Mouse (Mus musculus): Measurements from ENCODE around the gene Rgs7. TPM values are rescaled to one million over a fixed set of nuclear protein-coding genes. Genes with fewer than 3 reads are reported as not detected.

Rgs7 gene
- polyA plus RNA-seq, 1 experiment from 2014 or later: 0.33 TPM

DNA sequence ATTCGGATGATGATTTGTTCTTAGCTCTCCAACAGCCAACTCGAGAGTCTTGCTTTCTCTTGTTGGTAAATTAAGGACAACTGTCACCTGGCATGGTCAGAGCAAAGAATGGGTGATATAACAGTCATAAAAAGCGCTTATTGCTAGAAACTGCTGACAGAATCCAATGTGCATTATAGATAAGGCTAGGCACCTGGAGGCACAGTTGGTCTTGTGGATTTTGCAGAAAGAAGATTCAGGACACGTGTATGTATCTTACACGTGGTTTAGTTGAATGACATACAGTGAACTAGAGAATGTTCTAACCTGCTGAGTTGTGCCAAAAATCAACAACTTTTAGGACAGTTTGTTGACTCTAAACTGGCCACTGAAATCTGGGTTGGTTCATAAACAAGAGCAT, 386.9 kb downstream of the Rgs7 start:
- no peak overlapping the region for H3K27ac ChIP-seq (replicated peaks; ENCODE audit: low read depth, low read length)
- no peak for ATAC-seq (ENCODE audit: insufficient number of reproducible peaks, low FRiP score, low TSS enrichment, low read depth)
- WGBS: 89% methylated on average over 5 of the region's 5 CpGs

DNA sequence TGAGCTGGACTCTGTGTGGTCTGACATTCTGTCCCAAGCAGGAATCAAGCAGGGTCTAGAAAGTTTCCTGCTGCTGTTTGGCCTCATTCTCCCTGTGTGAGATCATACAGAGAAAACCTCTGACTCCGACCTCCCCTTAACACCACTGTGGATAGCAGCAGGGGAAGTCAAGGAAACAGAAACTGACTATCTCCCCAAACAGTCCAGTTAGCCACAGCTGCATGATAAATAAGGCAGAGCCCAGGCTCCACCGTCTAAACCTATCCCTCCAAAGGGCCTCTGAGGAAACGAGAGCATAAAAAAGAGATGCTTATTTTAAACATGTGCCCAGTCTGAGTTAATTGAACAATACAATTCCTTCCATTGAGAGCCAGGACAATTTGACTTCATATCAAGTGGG, 395.3 kb downstream of the Rgs7 start:
- H3K4me3 ChIP-seq (ENCODE audit: low read depth, low read length): no peak overlapping the region
- no peaks in the 10 kb centered on the region for H3K36me3 ChIP-seq (ENCODE audit: control insufficient read depth, insufficient read depth, low read length)
- no peaks in the 10 kb centered on the region for H3K27me3 ChIP-seq (ENCODE audit: control insufficient read depth, insufficient read depth, low read length)
- no peak overlapping the region for H3K9ac ChIP-seq (ENCODE audit: low read length)
- H3K27ac ChIP-seq (replicated peaks; ENCODE audit: low read depth, low read length): no peak overlapping the region
- H3K4me2 ChIP-seq (ENCODE audit: low read depth, severe bottlenecking): no peak overlapping the region
- no peaks in the 10 kb centered on the region for H3K4me1 ChIP-seq (ENCODE audit: control insufficient read depth, insufficient read depth, low read length)
- DNase-seq (ENCODE audit: low spot score) (no peak), ATAC-seq (ENCODE audit: insufficient number of reproducible peaks, low FRiP score, low TSS enrichment, low read depth) (no peak)
- no peaks in the 10 kb centered on the region for H3K9me3 ChIP-seq (ENCODE audit: control insufficient read depth, low read length)
- WGBS: 71% methylated on average over 3 of the region's 3 CpGs

More for the DNA sequence above, 386.9 kb downstream of the Rgs7 start:
- Histone ChIP-seq H3K9ac (ENCODE audit: low read length) (no peak overlapping the region), H3K9me3 (ENCODE audit: control insufficient read depth, low read length) (no peaks in the 10 kb centered on the region), H3K4me2 (ENCODE audit: low read depth, severe bottlenecking) (no peak overlapping the region), H3K27me3 (ENCODE audit: control insufficient read depth, insufficient read depth, low read length) (no peaks in the 10 kb centered on the region), H3K36me3 (ENCODE audit: control insufficient read depth, insufficient read depth, low read length) (no peaks in the 10 kb centered on the region), H3K4me1 (ENCODE audit: control insufficient read depth, insufficient read depth, low read length) (no peaks in the 10 kb centered on the region), H3K4me3 (ENCODE audit: low read depth, low read length) (no peak overlapping the region)
- no peak for DNase-seq (ENCODE audit: low spot score)

DNA sequence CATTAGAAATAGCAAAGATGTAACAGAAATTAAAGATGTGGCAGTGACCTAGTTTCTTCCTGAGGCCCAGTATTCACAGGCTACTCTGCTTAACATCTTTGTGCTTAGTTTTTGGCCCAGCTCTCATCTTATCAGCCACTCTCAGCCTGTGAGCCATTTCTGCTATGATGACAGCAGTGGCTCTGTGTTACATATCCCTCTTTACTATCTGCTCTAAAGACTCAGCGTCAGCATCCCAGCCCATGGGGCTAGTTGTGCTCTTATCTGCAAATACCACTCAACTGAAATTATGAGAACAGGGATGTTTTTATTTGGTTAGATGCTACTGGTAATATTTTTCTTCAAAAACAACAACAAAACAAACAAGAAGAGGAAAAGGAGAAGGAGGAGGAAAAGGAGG, 410.2 kb downstream of the Rgs7 start:
- no peaks in the 10 kb centered on the region for H3K4me1 ChIP-seq (ENCODE audit: control insufficient read depth, insufficient read depth, low read length)
- H3K27ac ChIP-seq (replicated peaks; ENCODE audit: low read depth, low read length): no peak overlapping the region
- no peaks in the 10 kb centered on the region for H3K27me3 ChIP-seq (ENCODE audit: control insufficient read depth, insufficient read depth, low read length)
- no peak overlapping the region for H3K9ac ChIP-seq (ENCODE audit: low read length)
- no peak overlapping the region for H3K4me3 ChIP-seq (ENCODE audit: low read depth, low read length)
- H3K9me3 ChIP-seq (ENCODE audit: control insufficient read depth, low read length): no peaks in the 10 kb centered on the region
- no peaks in the 10 kb centered on the region for H3K36me3 ChIP-seq (ENCODE audit: control insufficient read depth, insufficient read depth, low read length)
- ATAC-seq (ENCODE audit: insufficient number of reproducible peaks, low FRiP score, low TSS enrichment, low read depth) (no peak), DNase-seq (ENCODE audit: low spot score) (no peak)
- 88% methylated on average over 1 of the region's 1 CpGs for WGBS
- H3K4me2 ChIP-seq (ENCODE audit: low read depth, severe bottlenecking): no peak overlapping the region

GRCm38 (mm10) chr1:175079819-175080608, 412.3 kb downstream of the Rgs7 start:
- Histone ChIP-seq H3K4me2 (ENCODE audit: low read depth, severe bottlenecking) (no peak overlapping the region), H3K4me1 (ENCODE audit: control insufficient read depth, insufficient read depth, low read length) (no peaks in the 10 kb centered on the region), H3K36me3 (ENCODE audit: control insufficient read depth, insufficient read depth, low read length) (no peaks in the 10 kb centered on the region), H3K27ac (replicated peaks; ENCODE audit: low read depth, low read length) (no peak overlapping the region), H3K4me3 (ENCODE audit: low read depth, low read length) (no peak overlapping the region), H3K27me3 (ENCODE audit: control insufficient read depth, insufficient read depth, low read length) (no peaks in the 10 kb centered on the region), H3K9me3 (ENCODE audit: control insufficient read depth, low read length) (no peaks in the 10 kb centered on the region), H3K9ac (ENCODE audit: low read length) (no peak overlapping the region)
- ATAC-seq (ENCODE audit: insufficient number of reproducible peaks, low FRiP score, low TSS enrichment, low read depth) (no peak), DNase-seq (ENCODE audit: low spot score) (peak; percentile 45)
- WGBS: 50% methylated on average over 4 of the region's 4 CpGs

- H3K4me3 ChIP-seq (ENCODE audit: low read depth, low read length): no peak overlapping the region
- no peak for DNase-seq (ENCODE audit: low spot score)
- no peak overlapping the region for H3K4me2 ChIP-seq (ENCODE audit: low read depth, severe bottlenecking)
- no peak overlapping the region for H3K9ac ChIP-seq (ENCODE audit: low read length)
- no peaks in the 10 kb centered on the region for H3K27me3 ChIP-seq (ENCODE audit: control insufficient read depth, insufficient read depth, low read length)
- ATAC-seq (ENCODE audit: insufficient number of reproducible peaks, low FRiP score, low TSS enrichment, low read depth): no peak
- no peaks in the 10 kb centered on the region for H3K9me3 ChIP-seq (ENCODE audit: control insufficient read depth, low read length)
- H3K36me3 ChIP-seq (ENCODE audit: control insufficient read depth, insufficient read depth, low read length): no peaks in the 10 kb centered on the region
- H3K27ac ChIP-seq (replicated peaks; ENCODE audit: low read depth, low read length): no peak overlapping the region
- H3K4me1 ChIP-seq (ENCODE audit: control insufficient read depth, insufficient read depth, low read length): no peaks in the 10 kb centered on the region
- WGBS: 95% methylated on average over 1 of the region's 1 CpGs
Measured at GRCm38 (mm10) chr1:175073500-175074232, 418.6 kb downstream of the Rgs7 start.

- Histone ChIP-seq H3K4me3 (ENCODE audit: low read depth, low read length) (no peak overlapping the region), H3K27ac (replicated peaks; ENCODE audit: low read depth, low read length) (no peak overlapping the region), H3K9ac (ENCODE audit: low read length) (no peak overlapping the region), H3K4me1 (ENCODE audit: control insufficient read depth, insufficient read depth, low read length) (no peaks in the 10 kb centered on the region), H3K36me3 (ENCODE audit: control insufficient read depth, insufficient read depth, low read length) (no peaks in the 10 kb centered on the region), H3K4me2 (ENCODE audit: low read depth, severe bottlenecking) (no peak overlapping the region), H3K9me3 (ENCODE audit: control insufficient read depth, low read length) (no peaks in the 10 kb centered on the region), H3K27me3 (ENCODE audit: control insufficient read depth, insufficient read depth, low read length) (no peaks in the 10 kb centered on the region)
- ATAC-seq (ENCODE audit: insufficient number of reproducible peaks, low FRiP score, low TSS enrichment, low read depth): no peak
- WGBS: 83% methylated on average over 4 of the region's 4 CpGs
- DNase-seq (ENCODE audit: low spot score): no peak
Measured at GRCm38 (mm10) chr1:175069758-175070290, 422.5 kb downstream of the Rgs7 start.

DNA sequence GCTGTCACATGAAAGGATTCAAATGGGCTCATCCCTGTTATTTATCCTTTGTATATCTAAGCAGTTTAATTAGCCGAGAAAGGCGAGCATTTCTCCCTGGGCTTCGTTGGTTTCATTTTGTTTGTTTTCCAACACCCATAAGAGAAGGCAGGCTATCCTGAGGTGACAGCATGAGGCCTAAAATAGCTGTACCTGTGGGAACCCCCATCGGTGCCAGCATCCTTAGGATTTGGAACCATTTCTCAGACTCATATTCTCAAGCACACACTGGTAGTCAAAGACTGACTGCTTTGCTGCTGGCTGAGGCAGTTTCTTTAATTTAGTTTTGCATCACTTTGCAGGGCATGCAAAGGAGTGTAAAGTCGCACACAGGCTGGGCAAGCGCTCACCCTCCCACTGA, 443.2 kb downstream of the Rgs7 start:
- H3K9ac ChIP-seq (ENCODE audit: low read length): no peak overlapping the region
- H3K27ac ChIP-seq (replicated peaks; ENCODE audit: low read depth, low read length): no peak overlapping the region
- no peak for DNase-seq (ENCODE audit: low spot score)
- no peaks in the 10 kb centered on the region for H3K36me3 ChIP-seq (ENCODE audit: control insufficient read depth, insufficient read depth, low read length)
- H3K27me3 ChIP-seq (ENCODE audit: control insufficient read depth, insufficient read depth, low read length): no peaks in the 10 kb centered on the region
- H3K4me2 ChIP-seq (ENCODE audit: low read depth, severe bottlenecking): no peak overlapping the region
- no peaks in the 10 kb centered on the region for H3K9me3 ChIP-seq (ENCODE audit: control insufficient read depth, low read length)
- 89% methylated on average over 6 of the region's 6 CpGs for WGBS
- ATAC-seq (ENCODE audit: insufficient number of reproducible peaks, low FRiP score, low TSS enrichment, low read depth): no peak
- H3K4me3 ChIP-seq (ENCODE audit: low read depth, low read length): no peak overlapping the region
- no peaks in the 10 kb centered on the region for H3K4me1 ChIP-seq (ENCODE audit: control insufficient read depth, insufficient read depth, low read length)

DNA sequence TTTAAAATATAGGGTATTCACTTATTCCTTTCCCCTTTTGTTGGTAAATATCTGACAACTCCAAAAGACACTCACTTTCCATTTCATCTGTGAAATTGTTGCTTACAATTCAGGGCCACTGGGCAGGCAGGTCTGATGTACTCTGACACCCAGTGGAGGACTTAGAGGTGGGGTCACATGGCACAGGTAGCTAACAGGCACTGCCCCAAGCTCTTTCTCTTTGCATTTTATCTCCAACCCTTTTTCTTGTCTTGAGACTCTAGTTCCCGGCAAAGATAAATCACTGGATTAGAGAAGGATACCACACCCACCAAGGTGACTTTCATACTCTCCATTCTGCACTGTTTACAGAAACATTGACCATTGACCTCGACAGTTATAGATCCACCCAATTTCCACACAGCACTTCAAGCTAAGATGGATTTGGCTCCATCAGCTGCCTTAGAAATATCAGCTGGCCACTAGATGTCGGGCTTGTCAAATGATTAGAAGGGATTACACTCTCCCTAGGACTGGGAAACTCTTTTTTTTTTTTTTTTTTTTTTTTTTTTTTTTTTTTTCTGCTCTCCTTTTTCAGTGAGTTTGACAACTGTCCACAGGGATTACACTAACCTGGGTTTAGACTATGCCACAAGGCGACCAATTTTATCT, 451.0 kb downstream of the Rgs7 start:
- no peak overlapping the region for H3K27ac ChIP-seq (replicated peaks; ENCODE audit: low read depth, low read length)
- H3K4me3 ChIP-seq (ENCODE audit: low read depth, low read length): no peak overlapping the region
- H3K9me3 ChIP-seq (ENCODE audit: control insufficient read depth, low read length): no peaks in the 10 kb centered on the region
- H3K9ac ChIP-seq (ENCODE audit: low read length): no peak overlapping the region
- ATAC-seq (ENCODE audit: insufficient number of reproducible peaks, low FRiP score, low TSS enrichment, low read depth): peak; percentile 47; the same call in 1 of the 2 replicates
- no peak overlapping the region for H3K4me2 ChIP-seq (ENCODE audit: low read depth, severe bottlenecking)
- no peaks in the 10 kb centered on the region for H3K27me3 ChIP-seq (ENCODE audit: control insufficient read depth, insufficient read depth, low read length)
- H3K4me1 ChIP-seq (ENCODE audit: control insufficient read depth, insufficient read depth, low read length): no peaks in the 10 kb centered on the region
- 67% methylated on average over 4 of the region's 4 CpGs for WGBS
- DNase-seq (ENCODE audit: low spot score): no peak
- H3K36me3 ChIP-seq (ENCODE audit: control insufficient read depth, insufficient read depth, low read length): no peaks in the 10 kb centered on the region
